Mouse (Mus musculus) heart, adult 2 months (tissue): ENCODE data around the gene Mat2b. TPM values are rescaled to one million over a fixed set of nuclear protein-coding genes. Genes with fewer than 3 reads are reported as not detected.

Source experiments
- DNase-seq, 2 experiments: peaks; one replicate each; pipeline ENCODE4 v3.0.0; 2021
- H3K27ac ChIP-seq: fragments of 200-600 bp; 2 replicates; pipeline ENCODE4 v1.8.1; 2022
- H3K27me3 ChIP-seq: fragments of 200-500 bp; 2 replicates; pipeline ENCODE4 v1.6.1; 2012; ENCODE audit warnings: mild to moderate bottlenecking, low read length, inconsistent platforms, mixed read lengths; ENCODE audit not compliant: control insufficient read depth, insufficient read depth
- H3K36me3 ChIP-seq: fragments of 200-500 bp; 2 replicates; pipeline ENCODE4 v1.6.1; 2012; ENCODE audit warnings: low read length, inconsistent platforms; ENCODE audit not compliant: control insufficient read depth, insufficient read depth
- H3K4me1 ChIP-seq: fragments of 200-500 bp; 2 replicates; pipeline ENCODE4 v1.6.1; 2011; ENCODE audit warnings: low read length; ENCODE audit not compliant: control insufficient read depth, insufficient read depth
- H3K4me3 ChIP-seq: fragments of 200-600 bp; 2 replicates; pipeline ENCODE4 v1.8.1; 2022
- H3K79me2 ChIP-seq: fragments of 200-500 bp; replicated peaks from 2 replicates; pipeline ENCODE4 v1.6.1; 2012; ENCODE audit warnings: mild to moderate bottlenecking, inconsistent platforms, low read length, moderate library complexity, mixed read lengths; ENCODE audit not compliant: control insufficient read depth, insufficient read depth
- H3K9ac ChIP-seq: fragments of 200-500 bp; 2 replicates; pipeline ENCODE4 v1.6.1; 2012; ENCODE audit warnings: low read depth, mild to moderate bottlenecking, control low read depth, inconsistent platforms, low read length, mixed read lengths
- CTCF ChIP-seq: fragments of 200-600 bp; IDR thresholded peaks from 2 replicates; pipeline ENCODE4 v1.8.1; 2022; ENCODE audit warnings: antibody characterized with exemption, mild to moderate bottlenecking, moderate library complexity
- EP300 ChIP-seq: fragments of 200-500 bp; IDR thresholded peaks from 2 replicates; pipeline ENCODE4 v1.6.1; 2011; ENCODE audit warnings: low read depth, low read length, control low read depth; ENCODE audit not compliant: insufficient read depth
- POLR2A ChIP-seq: fragments of 200-500 bp; IDR thresholded peaks from 2 replicates; pipeline ENCODE4 v1.6.1; 2011; ENCODE audit warnings: mild to moderate bottlenecking, low read depth, low read length, control low read depth; ENCODE audit not compliant: insufficient read depth
- WGBS: fragments of 180-500 bp; shearing (Covaris S2); methylation state at CpG from one replicate; pipeline ENCODE4 v1.1.7; 2018; 5-methylcytosine and 5-hydroxymethylcytosine counted together
- intact Hi-C: fragments of 180-260 bp; cut with DNase I; formaldehyde crosslinking; loops from one replicate; pipeline ENCODE4 v1.15.1; 2025
- polyA plus RNA-seq: library from polyadenylated mRNA; depleted of rRNA; stranded (reverse); fragments of >200 nt; gene quantifications from 2 replicates; pipeline ENCODE4 v1.2.3, GENCODE M21; 2012
- total RNA-seq, 2 experiments: library from RNA; stranded (reverse); gene quantifications; 2 replicates each; pipeline ENCODE4 v1.2.3; 2021

Mat2b gene
- total and polyA plus RNA-seq, 3 experiments = 52.1 to 102 (median 84.7) TPM

DNA sequence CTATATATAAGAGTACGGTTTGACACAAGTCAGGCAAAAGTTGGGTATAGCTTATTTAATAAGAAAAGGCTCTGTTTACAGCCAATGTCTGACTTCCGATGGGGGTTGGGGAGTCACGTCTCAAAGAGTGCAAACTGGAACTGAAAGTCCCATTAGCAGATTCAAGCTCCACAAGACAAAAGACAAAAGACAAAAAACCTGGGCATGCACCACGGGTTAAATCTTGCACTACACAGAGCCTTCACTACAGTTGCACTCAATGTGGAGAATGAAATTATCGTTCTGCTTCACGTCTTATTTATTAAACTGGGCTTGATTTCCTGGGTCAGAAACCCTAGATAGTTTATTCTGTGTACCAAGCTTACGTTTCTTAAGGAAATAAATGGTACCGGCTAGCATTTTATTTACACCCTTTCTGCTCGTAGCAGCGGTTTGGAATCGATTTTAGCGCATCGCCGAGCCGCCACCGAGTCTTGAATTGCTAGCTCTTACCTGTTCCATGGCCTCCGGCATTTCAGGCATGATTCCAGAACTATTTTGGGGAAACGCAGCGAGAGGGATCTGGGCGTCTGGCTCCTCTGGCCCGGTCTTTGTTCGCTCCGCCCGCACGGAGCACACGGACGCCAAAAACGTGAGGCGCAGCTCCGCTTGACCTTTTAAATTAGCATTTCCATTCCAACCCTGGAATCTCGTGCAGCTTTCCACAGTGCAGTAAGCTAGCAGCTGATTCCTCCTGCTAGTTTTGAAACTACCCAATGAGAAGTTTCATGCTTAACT is 504 bp downstream of the Mat2b start:
- under 1% methylated on average over 31 of the region's 31 CpGs for whole genome bisulfite sequencing
- Histone ChIP-seq H3K9ac (peak overlapping the region; percentile 71), H3K4me1 (peaks cover 11% of the 10 kb centered on the region), H3K36me3 (peaks cover 13% of the 10 kb centered on the region), H3K4me3 (peak overlapping the region; percentile 75), H3K27me3 (no peaks in the 10 kb centered on the region), H3K79me2 (peaks cover 5% of the 10 kb centered on the region), H3K27ac (peak overlapping the region; percentile 96)
- intact Hi-C loops = no loop called here
- DNase-seq = peak; percentile 79 to 83
- TF ChIP-seq CTCF = no peak
- 0 out of 2 replicates have a peak, but pooled peaks have one; percentile 42 for TF ChIP-seq EP300
- TF ChIP-seq POLR2A = peak; percentile 75

DNA sequence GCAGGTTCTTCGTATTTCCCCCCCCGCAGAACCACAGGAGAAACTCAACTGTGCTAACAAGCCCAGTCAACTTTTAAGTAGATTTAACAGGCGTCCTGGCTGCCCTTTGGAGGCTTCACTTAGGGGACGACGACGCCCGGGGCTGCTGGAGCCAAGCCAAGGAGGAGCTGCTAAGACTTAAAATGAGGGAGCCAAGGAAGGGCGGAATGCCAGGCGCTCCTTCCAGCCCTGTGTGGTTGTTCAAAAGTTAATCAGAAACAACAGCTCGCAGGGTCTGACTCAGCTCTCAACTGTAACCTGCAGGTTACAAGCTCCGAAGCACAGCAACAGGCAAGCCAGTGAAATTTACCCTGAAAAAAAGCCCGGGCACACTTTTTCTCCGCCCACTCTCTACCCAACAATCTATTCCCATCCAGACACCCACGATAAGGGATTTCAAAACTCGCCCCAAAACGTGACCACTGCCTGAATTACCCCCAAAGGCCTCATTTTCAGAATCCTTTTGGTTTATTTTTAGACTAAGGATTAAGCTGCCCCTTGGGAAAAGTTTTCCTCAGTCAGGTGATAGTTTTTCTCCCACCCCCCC is 1.5 kb downstream of the Mat2b start:
- peak overlapping the region; percentile 72 for H3K9ac ChIP-seq
- WGBS = under 1% methylated on average over 16 of the region's 16 CpGs
- peak overlapping the region; percentile 75 for H3K4me3 ChIP-seq
- H3K4me1 ChIP-seq = peaks cover 11% of the 10 kb centered on the region
- peak; percentile 70 to 71 for DNase-seq
- H3K27me3 ChIP-seq = no peaks in the 10 kb centered on the region
- peaks cover 17% of the 10 kb centered on the region for H3K36me3 ChIP-seq
- TF ChIP-seq EP300 (no peak), POLR2A (no peak), CTCF (no peak)
- peaks cover 5% of the 10 kb centered on the region for H3K79me2 ChIP-seq
- intact Hi-C loops = no loop called here
- peak overlapping the region; percentile 96 for H3K27ac ChIP-seq

- DNase-seq = peak; percentile 97
- Histone ChIP-seq H3K4me1 (peaks cover 11% of the 10 kb centered on the region), H3K36me3 (peaks cover 20% of the 10 kb centered on the region), H3K27me3 (no peaks in the 10 kb centered on the region), H3K4me3 (peak overlapping the region; percentile 75), H3K79me2 (peaks cover 5% of the 10 kb centered on the region), H3K9ac (peak overlapping the region; percentile 88), H3K27ac (peak overlapping the region; percentile 96)
- 1% methylated on average over 36 of the region's 36 CpGs for WGBS
- no peak for TF ChIP-seq EP300
- peak; percentile 85 for TF ChIP-seq POLR2A
- TF ChIP-seq CTCF = peak; percentile 16
- intact Hi-C loops = loop anchor here (1.0 kb wide), 1 partner anchor 63 kb away; the partner anchor contains the start of gene Ccng1
These were observed 2.3 kb downstream of the Mat2b start for GRCm38 (mm10) chr11:40692511-40693365.

DNA sequence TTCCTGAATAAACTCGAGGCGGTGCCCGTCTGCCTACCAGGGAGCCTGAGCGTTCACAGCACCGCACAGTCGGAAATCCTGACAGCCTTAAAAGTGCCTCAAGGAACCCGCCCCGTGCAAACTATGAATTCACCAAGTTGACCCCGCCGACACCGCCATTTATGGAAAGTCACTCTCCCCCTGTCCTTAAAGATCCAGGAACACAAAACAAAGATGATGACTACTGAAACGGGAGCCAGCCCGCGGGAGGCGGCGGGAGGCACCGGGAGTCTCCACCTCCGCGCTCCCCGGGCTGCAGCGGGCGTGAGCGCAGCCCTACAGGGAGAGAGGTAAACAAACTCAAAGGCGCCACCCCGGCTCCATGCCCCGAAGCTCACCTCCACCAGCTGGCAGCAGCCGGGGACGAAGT is 2.9 kb downstream of the Mat2b start:
- intact Hi-C loops = loop anchor here (1.0 kb wide), 1 partner anchor 63 kb away; the partner anchor contains the start of gene Ccng1
- no peak for DNase-seq
- H3K4me3 ChIP-seq = peak overlapping the region; percentile 75

GRCm38 (mm10) chr11:40690444-40691127 is 4.4 kb downstream of the Mat2b start:
- Histone ChIP-seq H3K27me3 (no peaks in the 10 kb centered on the region), H3K27ac (peak overlapping the region; percentile 16), H3K79me2 (peaks cover 7% of the 10 kb centered on the region), H3K4me1 (peaks cover 14% of the 10 kb centered on the region), H3K4me3 (peak overlapping the region; percentile 75), H3K9ac (0 out of 2 replicates have a peak overlapping the region, but pooled peaks have one; percentile 30), H3K36me3 (peaks cover 35% of the 10 kb centered on the region)
- intact Hi-C loops = loop anchor here (2.0 kb wide), 1 partner anchor 44 kb away; no protein-coding TSS in a partner anchor
- TF ChIP-seq EP300 = 0 out of 2 replicates have a peak, but pooled peaks have one; percentile 20
- TF ChIP-seq CTCF = no peak
- DNase-seq = peak in 1 of 2 experiments; percentile 23
- 17% methylated on average over 5 of the region's 5 CpGs for WGBS

More for the DNA sequence above, 2.9 kb downstream of the Mat2b start:
- Histone ChIP-seq H3K79me2 (peaks cover 5% of the 10 kb centered on the region), H3K4me1 (peaks cover 14% of the 10 kb centered on the region), H3K27ac (peak overlapping the region; percentile 96), H3K27me3 (no peaks in the 10 kb centered on the region), H3K36me3 (peaks cover 22% of the 10 kb centered on the region), H3K9ac (peak overlapping the region; percentile 88)
- TF ChIP-seq EP300 (no peak), CTCF (no peak), POLR2A (no peak)
- WGBS = 0% methylated on average over 28 of the region's 28 CpGs
